Mouse (Mus musculus): ENCODE measurements around the gene 1700019N19Rik.

The 1700019N19Rik gene

DNA sequence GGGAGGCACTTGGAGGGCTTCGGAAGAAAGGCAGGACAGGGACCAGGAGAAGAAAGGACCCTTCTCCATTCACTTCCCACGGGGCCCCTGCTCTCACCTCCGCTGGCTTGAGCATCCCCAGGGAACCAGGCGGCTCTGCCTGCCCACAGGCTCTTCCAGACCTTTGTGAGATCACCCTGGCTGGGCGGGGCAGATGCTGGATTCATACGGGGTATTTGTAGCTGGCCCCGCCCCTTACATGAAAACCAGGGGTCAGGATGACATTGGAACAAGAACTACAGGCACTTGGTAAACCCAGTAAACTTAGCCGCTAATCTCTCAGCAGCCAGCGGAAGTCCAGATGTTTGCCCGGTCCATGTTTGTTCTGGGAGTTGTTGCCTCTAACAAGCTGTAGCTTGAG is at the start of gene 1700019N19Rik:
TSS of gene 1700019N19Rik (minus strand) at position 178 of the 400 bp plus-strand sequence.
- DNase-seq = no peak

DNA sequence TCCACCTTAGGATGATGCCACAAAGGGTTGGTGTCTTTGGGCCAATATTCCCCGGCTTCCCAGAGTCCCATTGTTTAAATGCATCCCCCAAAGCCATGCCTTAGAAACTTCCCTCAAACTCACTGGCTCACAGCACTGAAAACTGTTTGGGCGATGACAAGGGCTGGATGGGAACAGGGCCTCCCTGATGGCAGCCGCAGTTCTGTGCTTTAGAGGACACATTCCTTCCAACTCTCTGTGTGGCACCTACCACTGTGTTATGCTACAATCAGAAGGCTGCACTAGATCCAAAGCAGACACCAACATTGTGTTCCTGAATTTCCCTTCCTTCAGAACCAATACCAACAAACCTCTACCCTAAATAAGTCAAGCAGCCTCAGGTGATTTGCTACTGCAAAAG is 49.3 kb upstream of the 1700019N19Rik start:
- no peak for DNase-seq

GRCm38 (mm10) chr19:58840721-58841271 is 46.5 kb upstream of the 1700019N19Rik start:
- no peak for DNase-seq

GRCm38 (mm10) chr19:58839806-58840205 is 45.5 kb upstream of the 1700019N19Rik start:
- peak; percentile 49 to 51 for DNase-seq

GRCm38 (mm10) chr19:58839345-58839744 is 45.1 kb upstream of the 1700019N19Rik start:
- DNase-seq = no peak

DNA sequence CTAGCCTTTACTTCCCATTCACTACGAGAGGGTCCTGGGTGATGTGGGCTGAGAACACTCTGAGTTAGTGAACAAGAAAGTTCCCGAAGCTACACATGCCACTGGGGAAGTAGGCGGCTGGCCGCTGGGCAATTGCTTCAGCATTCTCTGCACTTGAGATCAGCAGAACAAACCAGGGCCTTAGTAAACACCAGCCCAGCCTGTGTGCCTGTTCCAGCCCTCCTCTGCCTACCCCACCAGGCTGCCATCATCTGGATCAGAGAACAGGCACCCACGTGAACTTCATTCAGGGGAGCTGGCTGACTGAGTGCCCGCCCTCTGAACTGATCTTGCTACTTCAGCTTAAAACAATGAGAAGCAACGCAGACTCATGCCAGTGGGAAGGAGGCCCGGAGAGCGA is 44.4 kb upstream of the 1700019N19Rik start:
- peak; percentile 61 to 76 for DNase-seq

- no peak for DNase-seq
These were observed 39.4 kb upstream of the 1700019N19Rik start for GRCm38 (mm10) chr19:58833639-58834180.

- no peak for DNase-seq
These were observed 38.7 kb upstream of the 1700019N19Rik start for GRCm38 (mm10) chr19:58832988-58833387.

GRCm38 (mm10) chr19:58831280-58831922 is 37.1 kb upstream of the 1700019N19Rik start:
- DNase-seq = no peak

- no peak for DNase-seq
These were observed 35.9 kb upstream of the 1700019N19Rik start for GRCm38 (mm10) chr19:58830182-58830581.

- peak; percentile 76 to 87 for DNase-seq
These were observed 35.3 kb upstream of the 1700019N19Rik start for GRCm38 (mm10) chr19:58829575-58829974.

DNA sequence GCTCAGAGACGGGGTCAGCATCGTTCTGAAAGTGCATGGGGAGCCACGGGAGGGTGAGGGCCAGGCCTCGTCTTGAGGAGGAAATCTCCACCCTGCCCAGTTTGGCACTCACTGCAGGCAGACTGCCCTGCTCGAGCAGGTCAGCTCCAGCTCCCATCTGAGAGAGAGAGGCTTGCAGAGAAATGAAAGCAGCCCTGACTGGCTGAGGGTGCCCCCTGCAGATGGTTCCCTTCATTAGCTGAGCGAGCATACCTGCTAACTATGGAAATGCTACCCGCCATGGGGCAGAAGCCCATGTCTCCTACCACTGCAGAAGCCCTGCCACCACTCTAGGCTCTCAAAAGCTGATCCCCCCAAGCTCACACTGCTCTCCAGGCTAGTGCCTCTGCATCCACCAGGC is 33.4 kb upstream of the 1700019N19Rik start:
- peak in 1 of 2 experiments; percentile 51 for DNase-seq

- DNase-seq = no peak
These were observed 30.1 kb upstream of the 1700019N19Rik start for GRCm38 (mm10) chr19:58824316-58824715.

DNA sequence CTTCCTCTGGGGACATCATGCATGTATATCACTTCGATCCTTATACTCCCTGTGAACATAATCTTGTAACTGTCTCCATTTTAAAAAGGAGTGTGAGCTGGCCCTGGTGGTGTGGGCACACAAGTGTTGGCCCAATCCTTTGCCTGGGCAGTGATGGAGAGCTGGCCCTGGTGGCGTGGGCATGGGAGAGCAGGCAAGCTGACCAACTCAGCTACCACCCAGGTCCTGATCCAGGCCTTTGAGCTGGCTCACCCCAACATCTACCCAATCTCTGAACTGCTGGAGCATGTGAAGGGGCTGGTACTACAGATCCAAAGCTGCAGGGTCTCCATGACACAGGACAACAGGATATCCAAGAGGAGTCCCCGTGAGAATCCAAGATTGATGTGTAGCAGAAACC is 29.0 kb upstream of the 1700019N19Rik start:
- no peak for DNase-seq

DNA sequence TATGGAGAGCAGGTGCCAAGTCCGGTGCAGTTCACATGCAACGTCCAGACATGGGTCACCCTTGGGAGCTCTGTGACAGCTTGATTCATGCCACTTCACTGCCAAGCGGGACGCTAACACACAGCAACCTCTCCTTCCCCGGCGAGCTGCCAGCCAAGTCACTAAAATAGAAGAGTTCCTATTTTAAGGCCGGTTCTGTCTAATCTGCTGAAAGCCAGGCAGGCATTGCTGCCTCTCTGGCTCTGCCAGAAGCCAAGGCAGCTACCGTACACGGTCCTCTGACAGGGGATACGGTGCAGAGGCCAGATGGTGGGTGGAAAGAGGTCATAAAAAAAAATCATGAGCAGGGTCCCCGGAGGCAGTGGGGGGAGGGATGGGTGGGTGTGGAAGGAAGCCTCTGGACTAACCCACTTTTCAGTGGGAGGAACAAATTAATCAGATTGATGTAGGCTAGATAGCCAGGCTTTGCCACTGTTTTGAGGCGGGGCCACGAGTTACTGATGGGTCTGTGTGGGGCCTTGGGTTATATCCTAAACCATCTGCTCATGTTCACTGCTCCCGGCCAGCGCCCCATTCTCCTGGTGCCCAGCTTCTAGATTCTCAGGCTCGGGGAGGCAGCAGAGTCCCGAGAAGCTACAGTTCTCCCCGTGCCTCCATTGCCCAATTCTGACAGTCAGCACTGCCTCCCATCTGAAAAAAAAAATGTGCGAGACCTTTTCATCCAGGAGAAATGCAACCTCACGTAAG is 28.4 kb upstream of the 1700019N19Rik start:
- DNase-seq = peak; percentile 66 to 75

DNA sequence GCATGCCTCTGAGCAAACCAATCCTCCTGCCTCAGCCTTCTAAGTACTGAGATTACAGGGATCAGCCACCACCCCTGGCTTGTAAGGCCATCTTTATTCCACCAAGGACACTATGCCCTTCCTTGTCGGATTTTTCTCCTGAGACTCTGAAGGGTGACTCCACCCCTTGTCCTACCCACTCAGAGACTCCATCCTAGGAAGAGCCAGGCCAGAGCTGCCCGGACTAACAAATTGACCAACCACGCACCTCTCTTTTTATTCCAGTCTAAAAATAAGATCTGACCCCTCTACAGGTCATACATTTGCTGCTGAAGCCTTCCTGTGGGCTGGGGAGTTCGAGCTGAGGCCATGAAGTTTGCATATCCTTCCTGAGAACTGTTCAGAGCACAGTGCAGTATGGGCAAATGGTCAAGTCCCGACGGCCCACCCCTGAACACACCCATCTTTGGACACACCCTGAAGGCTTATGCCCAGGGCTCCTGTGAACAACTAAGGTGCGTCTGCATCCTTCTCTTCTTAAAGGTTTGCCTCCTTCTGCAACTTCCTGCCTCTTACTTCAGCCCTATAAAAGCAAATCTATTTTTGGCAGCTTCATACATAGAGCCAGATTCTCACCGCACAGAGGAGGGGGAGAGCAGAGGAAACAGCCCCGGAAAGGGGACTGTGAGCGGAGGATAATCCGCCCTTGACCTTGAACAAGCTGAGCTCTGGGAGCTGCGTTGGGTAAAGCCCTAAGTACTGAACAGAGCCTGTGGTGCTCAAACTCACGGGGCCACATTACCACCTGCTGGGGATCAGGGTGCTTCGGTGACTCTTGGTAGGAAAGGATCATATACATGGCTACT is 24.5 kb upstream of the 1700019N19Rik start:
- peak in 1 of 2 experiments; percentile 44 for DNase-seq

DNA sequence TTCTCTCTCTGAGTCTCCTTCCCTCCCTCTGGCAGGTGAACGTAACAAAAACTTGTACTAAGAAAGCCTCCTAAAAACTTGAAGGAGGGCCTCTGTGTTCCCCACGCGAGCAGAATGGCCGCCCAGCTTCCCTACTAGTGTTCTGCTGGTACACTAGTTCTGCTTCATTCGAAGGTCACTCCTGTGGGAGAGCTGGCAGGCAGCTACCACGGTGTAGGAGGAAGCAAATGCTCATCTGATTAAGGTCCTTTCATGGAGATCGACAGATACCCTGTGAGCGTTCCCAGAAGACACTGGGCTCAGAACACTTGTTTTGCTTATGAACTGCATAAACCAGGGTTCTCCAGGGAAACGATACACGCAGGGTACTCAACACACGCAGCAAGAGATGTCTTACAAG is 23.1 kb upstream of the 1700019N19Rik start:
- no peak for DNase-seq

GRCm38 (mm10) chr19:58816453-58817041 is 22.3 kb upstream of the 1700019N19Rik start:
- peak in 1 of 2 experiments; percentile 38 for DNase-seq

DNA sequence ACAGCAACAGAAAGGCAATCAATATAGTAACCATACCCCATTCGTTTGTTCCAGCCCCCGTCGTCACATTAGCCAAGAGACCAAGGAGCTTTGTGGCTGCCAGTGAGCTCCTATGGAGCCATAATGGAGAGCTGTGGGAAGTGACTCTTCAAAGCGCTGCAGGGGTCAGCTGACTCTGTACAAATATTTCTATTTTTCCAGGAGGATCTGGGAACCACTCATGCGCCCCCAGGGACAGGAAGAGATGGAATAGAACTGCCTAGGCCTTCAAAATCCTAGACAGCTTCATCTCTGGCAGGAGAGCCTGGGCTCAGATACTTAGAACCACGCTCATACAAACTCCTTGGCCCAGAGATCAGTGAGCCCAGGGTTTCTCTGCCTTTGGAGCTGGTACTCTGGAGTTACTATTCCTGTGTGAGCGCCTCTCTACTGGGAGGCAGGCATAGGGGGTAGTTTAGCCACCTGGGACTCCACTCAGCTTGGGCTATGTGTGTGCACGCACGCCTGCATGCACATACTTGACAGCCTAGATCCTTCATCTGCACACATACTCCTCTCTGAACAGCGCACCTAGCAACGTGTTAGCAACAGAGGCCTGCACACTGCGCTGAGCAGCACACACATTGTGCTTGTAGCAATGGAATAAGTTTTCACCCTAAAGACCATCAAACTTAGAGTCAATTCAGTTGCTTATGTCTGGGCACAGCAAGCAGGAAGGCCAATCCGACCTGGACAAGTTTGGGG is 21.1 kb upstream of the 1700019N19Rik start:
- no peak for DNase-seq

GRCm38 (mm10) chr19:58810536-58810935 is 16.3 kb upstream of the 1700019N19Rik start:
- DNase-seq = no peak

DNA sequence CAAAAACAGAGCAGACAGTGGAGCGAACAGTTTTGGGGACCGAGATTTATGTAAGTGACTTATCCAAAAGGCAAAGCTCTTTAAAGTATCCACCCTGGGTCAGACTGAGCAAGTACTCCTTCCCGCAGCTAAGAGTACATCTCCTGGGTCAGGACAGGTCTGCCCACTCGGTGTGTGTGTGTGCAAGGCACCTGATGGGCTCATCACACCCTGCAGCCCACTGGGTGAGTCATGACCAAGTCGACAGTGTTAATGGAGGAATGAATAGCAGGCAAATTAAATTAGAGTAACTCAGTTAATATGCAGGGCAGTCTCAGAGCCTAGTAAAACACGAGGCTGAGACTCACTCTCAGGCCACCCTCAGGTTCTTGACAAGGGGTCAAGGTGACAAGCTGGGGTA is 14.6 kb upstream of the 1700019N19Rik start:
- no peak for DNase-seq

DNA sequence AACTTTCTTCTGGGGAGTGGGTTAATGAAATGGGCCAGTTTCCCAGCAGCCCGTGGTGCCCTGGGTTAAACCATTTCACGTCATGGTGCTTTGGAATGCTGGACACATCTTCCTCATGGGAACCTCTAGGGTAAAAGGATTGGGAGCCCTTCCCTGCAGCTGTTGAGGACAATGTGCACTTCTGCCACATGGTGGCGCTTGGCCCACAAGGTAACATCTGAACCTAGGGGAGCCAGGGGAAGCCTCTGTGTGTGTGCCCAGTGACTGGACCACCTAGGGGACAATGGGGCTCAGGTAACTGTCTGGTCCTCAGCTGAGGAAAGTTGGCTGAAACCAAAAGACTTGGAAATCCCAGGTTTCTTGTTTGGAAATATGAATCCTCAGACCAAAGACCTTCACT is 12.1 kb upstream of the 1700019N19Rik start:
- peak; percentile 69 to 88 for DNase-seq

All from kidney, postnatal 36 days (tissue).